Mouse (Mus musculus) ES-E14 (cell line): Measurements from ENCODE around the gene Fbxw4.

ENCODE experiments used
- CHD2 ChIP-seq: IDR thresholded peaks from 2 replicates; pipeline ENCODE4 v1.6.1; 2014; ENCODE audit warnings: mild to moderate bottlenecking, low read depth, low read length, inconsistent platforms
- HCFC1 ChIP-seq: IDR thresholded peaks from 2 replicates; pipeline ENCODE4 v1.6.1; 2012; ENCODE audit warnings: low read length, inconsistent platforms, borderline replicate concordance; ENCODE audit not compliant: insufficient read depth
- MAFK ChIP-seq: IDR thresholded peaks from 2 replicates; pipeline ENCODE4 v1.6.1; 2014; ENCODE audit warnings: mild to moderate bottlenecking, low read depth, low read length, inconsistent platforms; ENCODE audit not compliant: insufficient read depth
- ZC3H11A ChIP-seq: IDR thresholded peaks from 2 replicates; pipeline ENCODE4 v1.6.1; 2012; ENCODE audit warnings: low read depth, mild to moderate bottlenecking, inconsistent platforms, low read length, borderline replicate concordance
- ZNF384 ChIP-seq: IDR thresholded peaks from 2 replicates; pipeline ENCODE4 v1.6.1; 2012; ENCODE audit warnings: low read depth, low read length, inconsistent platforms

- no peak for TF ChIP-seq ZC3H11A
- TF ChIP-seq CHD2, result no peak
- no peak for TF ChIP-seq ZNF384
- no peak for TF ChIP-seq MAFK
- TF ChIP-seq HCFC1, result no peak
These were observed 43.4 kb downstream of the Fbxw4 start for GRCm38 (mm10) chr19:45616735-45617134.
